Mouse (Mus musculus) MEL (cell line): ENCODE data around the gene Parp1.

ENCODE experiments used
- CTCF ChIP-seq, 3 experiments: IDR thresholded peaks in 2 of 3; conservative IDR thresholded peaks in 1 of 3; 2 replicates each; pipeline ENCODE4 v1.5.1; 2011 to 2012; ENCODE audit warnings: low read length in 3 of 3, low read depth in 2 of 3, mild to moderate bottlenecking in 2 of 3, improper control_type of control experiment in 1 of 3, inconsistent platforms in 1 of 3, mixed read lengths in 1 of 3, moderate library complexity in 1 of 3; ENCODE audit not compliant: control insufficient read depth in 1 of 3, insufficient read depth in 1 of 3, poor library complexity in 1 of 3, severe bottlenecking in 1 of 3
- MAZ ChIP-seq: IDR thresholded peaks from 2 replicates; pipeline ENCODE4 v1.6.1; 2012; ENCODE audit warnings: low read depth, mild to moderate bottlenecking, inconsistent platforms, low read length, improper control_type of control experiment
- NRF1 ChIP-seq: IDR thresholded peaks from 2 replicates; pipeline ENCODE4 v1.6.1; 2014; ENCODE audit warnings: low read depth, mild to moderate bottlenecking, inconsistent platforms, low read length, improper control_type of control experiment, moderate library complexity; ENCODE audit not compliant: poor library complexity, insufficient read depth, severe bottlenecking
- POLR2A ChIP-seq, 2 experiments: IDR thresholded peaks; 2 replicates each; pipeline ENCODE4 v1.6.1; 2011 to 2012; ENCODE audit warnings: low read length in 2 of 2, mild to moderate bottlenecking in 2 of 2, control low read depth in 1 of 2, improper control_type of control experiment in 1 of 2, low read depth in 1 of 2, moderate library complexity in 1 of 2; ENCODE audit not compliant: control insufficient read depth in 1 of 2, insufficient read depth in 1 of 2, poor library complexity in 1 of 2
- POLR2AphosphoS2 ChIP-seq: IDR thresholded peaks from 2 replicates; pipeline ENCODE4 v1.6.1; 2011; ENCODE audit warnings: low read length, improper control_type of control experiment
- SIN3A ChIP-seq: IDR thresholded peaks from 2 replicates; pipeline ENCODE4 v1.6.1; 2012; ENCODE audit warnings: low read length, improper control_type of control experiment, inconsistent platforms
- TAL1 ChIP-seq: IDR thresholded peaks from 2 replicates; pipeline ENCODE4 v1.6.1; 2012; ENCODE audit warnings: mild to moderate bottlenecking, inconsistent platforms, low read length, moderate library complexity, mixed read lengths
- TBP ChIP-seq: IDR thresholded peaks from 2 replicates; pipeline ENCODE4 v1.8.0; 2011; ENCODE audit warnings: low read depth, low read length, improper control_type of control experiment
- TCF12 ChIP-seq: IDR thresholded peaks from 2 replicates; pipeline ENCODE4 v1.6.1; 2014; ENCODE audit warnings: low read depth, mild to moderate bottlenecking, inconsistent platforms, low read length, improper control_type of control experiment, moderate library complexity
- ZC3H11A ChIP-seq: IDR thresholded peaks from 2 replicates; pipeline ENCODE4 v1.6.1; 2012; ENCODE audit warnings: low read depth, mild to moderate bottlenecking, inconsistent platforms, low read length, improper control_type of control experiment
- ZMIZ1 ChIP-seq: IDR thresholded peaks from 2 replicates; pipeline ENCODE4 v1.6.1; 2012; ENCODE audit warnings: low read depth, mild to moderate bottlenecking, inconsistent platforms, low read length, improper control_type of control experiment, moderate library complexity

- TF ChIP-seq TAL1 (no peak), POLR2A (IDR thresholded peaks at IDR 0.05; ENCODE audit: control insufficient read depth in 1 of 2, insufficient read depth in 1 of 2, low read depth in 1 of 2, low read length in 2 of 2, poor library complexity in 1 of 2) (no peak), CTCF (IDR thresholded peaks at IDR 0.05 in 2 of 3, conservative IDR thresholded peaks at IDR 0.05 in 1 of 3; ENCODE audit: control insufficient read depth in 1 of 3, insufficient read depth in 1 of 3, low read depth in 2 of 3, low read length in 3 of 3, poor library complexity in 1 of 3, severe bottlenecking in 1 of 3) (no peak), ZC3H11A (no peak), TBP (no peak), MAZ (no peak), SIN3A (no peak), TCF12 (no peak), POLR2AphosphoS2 (no peak), NRF1 (no peak), ZMIZ1 (no peak)
Observed at GRCm38 (mm10) chr1:180568248-180568647, 476 bp upstream of the Parp1 start.
